Mouse (Mus musculus) layer of hippocampus, adult 2 months (tissue): Measurements from ENCODE around the gene Slit1. TPM values are rescaled to one million over a fixed set of nuclear protein-coding genes. Genes with fewer than 3 reads are reported as not detected.

Experiments
- DNase-seq, 2 experiments: peaks; one replicate each; pipeline ENCODE4 v3.0.0; 2022; ENCODE audit warnings: low spot score in 2 of 2
- H3K27ac ChIP-seq: fragments of 200-600 bp; 2 replicates; pipeline ENCODE4 v1.8.1; 2022
- H3K4me3 ChIP-seq: fragments of 200-600 bp; 2 replicates; pipeline ENCODE4 v1.8.1; 2022; ENCODE audit warnings: mild to moderate bottlenecking
- CTCF ChIP-seq: fragments of 200-600 bp; conservative IDR thresholded peaks from 2 replicates; pipeline ENCODE4 v1.8.1; 2022; ENCODE audit warnings: antibody characterized with exemption, mild to moderate bottlenecking, moderate library complexity
- total RNA-seq, 2 experiments: library from RNA; stranded (reverse); gene quantifications; 2 replicates each; pipeline ENCODE4 v1.2.3; 2021

Slit1 gene
- total RNA-seq, 2 experiments from 2014 or later, result 232 to 244 TPM

DNA sequence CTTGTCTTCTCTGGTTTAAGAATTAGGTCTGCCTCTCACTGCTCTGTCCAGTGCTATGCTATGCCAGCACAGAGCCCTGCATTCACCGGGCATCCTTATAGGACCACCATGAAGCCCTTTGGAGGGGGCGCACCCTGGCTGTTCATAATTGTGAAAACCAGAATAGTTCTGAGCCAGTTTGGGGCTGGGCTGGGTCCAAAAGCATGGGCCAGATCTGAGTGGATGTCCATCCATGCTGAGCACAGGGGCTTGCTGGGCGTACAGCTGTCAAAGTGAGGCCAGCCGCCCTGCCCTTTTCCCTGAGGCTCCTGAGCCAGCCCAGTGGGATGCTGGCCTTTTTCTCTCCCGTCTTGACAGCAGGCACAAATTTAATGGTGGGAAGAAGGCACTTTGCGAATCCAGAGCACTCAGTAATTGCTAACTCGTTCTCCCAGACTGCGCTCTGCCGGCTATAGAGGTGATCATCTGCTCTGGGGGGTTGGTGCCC is 29.0 kb downstream of the Slit1 start:
- no peak for TF ChIP-seq CTCF

GRCm38 (mm10) chr19:41712829-41713228 is 30.6 kb downstream of the Slit1 start:
- peak overlapping the region; percentile 83 for H3K27ac ChIP-seq
- no peak for TF ChIP-seq CTCF
- peak; percentile 58 to 62 for DNase-seq

More for the DNA sequence above, 29.0 kb downstream of the Slit1 start:
- H3K27ac ChIP-seq, result peak overlapping the region; percentile 83
- no peak overlapping the region for H3K4me3 ChIP-seq
- DNase-seq, result no peak

DNA sequence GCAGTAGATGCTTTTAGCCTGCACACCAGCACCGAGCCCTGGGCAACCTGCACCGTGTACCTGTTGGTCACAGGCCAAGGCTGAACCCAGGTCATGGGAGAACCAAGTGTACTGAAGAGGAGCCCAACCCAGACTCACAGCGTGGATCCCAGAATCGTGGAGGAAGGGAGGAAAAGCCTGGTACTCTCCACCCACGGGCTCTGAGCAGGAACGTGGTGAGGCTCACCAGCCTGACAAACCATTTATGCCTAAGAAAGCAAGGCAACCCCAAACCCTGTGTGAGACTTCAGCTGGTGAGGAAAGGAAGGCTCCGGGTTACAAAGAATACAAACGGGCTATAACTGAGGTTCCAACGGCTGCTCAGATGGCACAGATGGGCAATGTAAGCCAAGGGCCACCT is 31.8 kb downstream of the Slit1 start:
- DNase-seq, result no peak
- Histone ChIP-seq H3K4me3 (no peak overlapping the region), H3K27ac (peak overlapping the region; percentile 83)
- TF ChIP-seq CTCF, result no peak

More at GRCm38 (mm10) chr19:41712829-41713228, 30.6 kb downstream of the Slit1 start:
- no peak overlapping the region for H3K4me3 ChIP-seq

DNA sequence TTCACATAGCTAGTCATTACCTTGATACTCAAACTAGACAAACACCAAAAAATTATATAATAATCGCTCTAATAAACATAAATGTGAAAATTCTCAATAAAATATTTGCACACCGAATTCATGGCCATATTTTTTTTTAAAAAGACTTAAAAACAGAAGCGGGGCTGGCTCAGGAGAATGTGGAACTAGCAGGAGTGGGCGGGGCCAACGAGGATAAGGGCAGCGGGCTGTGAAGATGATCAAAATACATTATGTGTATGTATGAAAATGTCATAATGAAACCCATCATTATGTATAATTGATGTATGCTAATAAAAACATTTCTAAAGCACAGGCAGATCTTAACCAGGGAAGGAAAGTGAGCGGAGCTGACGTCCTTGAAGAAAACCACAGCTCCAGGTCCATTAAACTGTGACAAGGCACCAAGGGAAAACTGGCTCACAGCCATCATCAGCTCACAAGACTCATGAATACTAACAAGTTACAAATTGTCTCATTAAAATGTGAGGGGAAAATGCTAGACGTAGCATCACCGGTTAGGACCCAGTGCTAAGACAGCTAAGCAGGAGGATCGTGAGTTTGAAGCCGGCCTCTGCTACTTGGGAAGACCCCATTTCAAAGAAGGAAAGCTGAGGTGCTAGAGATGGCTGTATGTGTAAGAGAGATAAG is 33.8 kb downstream of the Slit1 start:
- no peak for DNase-seq
- no peak for TF ChIP-seq CTCF
- Histone ChIP-seq H3K27ac (peak overlapping the region; percentile 84; the same call in 1 of the 2 replicates), H3K4me3 (no peak overlapping the region)

GRCm38 (mm10) chr19:41707850-41708249 is 35.6 kb downstream of the Slit1 start:
- no peak overlapping the region for H3K4me3 ChIP-seq
- no peak for DNase-seq
- peak overlapping the region; percentile 84 for H3K27ac ChIP-seq
- no peak for TF ChIP-seq CTCF

GRCm38 (mm10) chr19:41706094-41706828 is 37.2 kb downstream of the Slit1 start:
- no peak for TF ChIP-seq CTCF
- no peak for DNase-seq
- H3K4me3 ChIP-seq, result no peak overlapping the region
- H3K27ac ChIP-seq, result peak overlapping the region; percentile 84

DNA sequence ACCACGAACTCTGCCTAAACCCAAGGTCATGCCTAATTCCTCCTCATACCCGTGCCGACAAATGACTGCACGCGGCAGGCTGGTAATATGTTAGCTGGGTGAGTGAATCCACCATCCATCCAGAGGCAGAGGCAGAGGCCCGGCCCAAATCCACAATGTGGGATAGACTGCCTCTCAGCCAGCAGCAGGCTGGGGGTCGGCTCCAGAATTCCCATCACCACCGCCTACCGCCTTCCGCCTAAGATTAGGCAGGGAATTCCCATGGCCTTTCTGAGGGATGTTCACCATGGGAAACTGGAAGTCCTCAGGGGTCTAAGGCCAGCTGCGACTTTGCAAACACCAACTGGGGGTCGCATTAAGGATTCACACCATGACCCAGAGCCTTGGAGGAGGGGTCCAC is 38.0 kb downstream of the Slit1 start:
- TF ChIP-seq CTCF, result no peak
- Histone ChIP-seq H3K27ac (peak overlapping the region; percentile 32; the same call in 1 of the 2 replicates), H3K4me3 (no peak overlapping the region)
- no peak for DNase-seq

DNA sequence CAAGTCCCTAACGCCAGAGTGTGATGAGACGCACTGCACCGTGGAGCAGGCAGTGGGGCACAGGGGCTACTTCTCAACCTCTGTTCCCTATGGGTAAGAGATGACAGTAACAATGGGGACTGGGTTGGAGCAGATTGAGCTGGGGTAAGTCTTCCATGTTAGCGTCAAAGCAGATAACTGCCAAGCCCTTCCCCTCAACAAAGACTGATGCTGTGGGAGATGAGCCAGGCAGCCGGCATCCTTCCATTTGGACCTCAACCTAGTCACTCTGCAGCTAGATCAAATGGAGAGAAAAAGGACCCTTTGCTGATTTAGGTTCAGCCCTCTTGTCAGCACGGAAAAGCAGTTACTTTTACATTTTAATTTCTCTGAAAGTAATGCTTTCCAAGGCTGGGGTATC is 40.8 kb downstream of the Slit1 start:
- no peak for TF ChIP-seq CTCF
- Histone ChIP-seq H3K27ac (peak overlapping the region; percentile 86), H3K4me3 (no peak overlapping the region)
- peak in 1 of 2 experiments; percentile 45 for DNase-seq

GRCm38 (mm10) chr19:41698857-41699424 is 44.5 kb downstream of the Slit1 start:
- no peak for DNase-seq
- Histone ChIP-seq H3K4me3 (no peak overlapping the region), H3K27ac (peak overlapping the region; percentile 94)
- TF ChIP-seq CTCF, result no peak

GRCm38 (mm10) chr19:41697807-41698515 is 45.5 kb downstream of the Slit1 start:
- Histone ChIP-seq H3K4me3 (no peak overlapping the region), H3K27ac (peak overlapping the region; percentile 94)
- DNase-seq, result no peak
- no peak for TF ChIP-seq CTCF

- TF ChIP-seq CTCF, result peak; percentile 32; the same call in 1 of the 2 replicates
- peak overlapping the region; percentile 94 for H3K27ac ChIP-seq
Observed at GRCm38 (mm10) chr19:41697111-41697806, 46.2 kb downstream of the Slit1 start.

DNA sequence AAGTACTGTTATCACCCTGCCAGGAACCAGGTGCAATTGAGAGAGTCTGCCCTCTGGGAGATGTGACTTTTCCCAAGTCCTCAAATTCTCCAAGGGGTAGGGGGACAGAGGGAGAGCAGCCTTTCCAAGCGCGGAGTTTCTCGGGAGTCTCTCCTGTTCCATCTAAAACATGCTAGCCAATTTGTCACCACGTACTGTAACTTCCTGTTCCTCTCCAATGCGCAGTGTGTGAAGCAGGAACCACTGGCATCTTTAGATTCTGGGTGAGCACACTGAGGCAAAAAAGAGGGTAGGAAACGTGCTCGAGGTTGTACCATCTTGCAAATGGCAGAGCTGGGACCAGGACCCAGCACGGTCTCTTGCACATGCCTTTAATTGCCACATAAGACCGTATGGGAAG is 47.0 kb downstream of the Slit1 start:
- TF ChIP-seq CTCF, result no peak
- Histone ChIP-seq H3K4me3 (no peak overlapping the region), H3K27ac (peak overlapping the region; percentile 91)
- DNase-seq, result no peak

More at GRCm38 (mm10) chr19:41697111-41697806, 46.2 kb downstream of the Slit1 start:
- H3K4me3 ChIP-seq, result no peak overlapping the region
- DNase-seq, result peak; percentile 85 to 92
